Mouse (Mus musculus): ENCODE measurements around the gene Sf3b6. TPM values are rescaled to one million over a fixed set of nuclear protein-coding genes. Genes with fewer than 3 reads are reported as not detected.
A peak's percentile ranks its signal among the peaks of the same experiment; 100 is the strongest.
"Not testable (repeated sequence)": the region's sequence is repeated elsewhere in the genome, so short reads cannot be mapped to it uniquely, and the experiment has no call there.

The Sf3b6 gene
- polyA plus RNA-seq, 1 experiment from 2014 or later: 169 TPM

DNA sequence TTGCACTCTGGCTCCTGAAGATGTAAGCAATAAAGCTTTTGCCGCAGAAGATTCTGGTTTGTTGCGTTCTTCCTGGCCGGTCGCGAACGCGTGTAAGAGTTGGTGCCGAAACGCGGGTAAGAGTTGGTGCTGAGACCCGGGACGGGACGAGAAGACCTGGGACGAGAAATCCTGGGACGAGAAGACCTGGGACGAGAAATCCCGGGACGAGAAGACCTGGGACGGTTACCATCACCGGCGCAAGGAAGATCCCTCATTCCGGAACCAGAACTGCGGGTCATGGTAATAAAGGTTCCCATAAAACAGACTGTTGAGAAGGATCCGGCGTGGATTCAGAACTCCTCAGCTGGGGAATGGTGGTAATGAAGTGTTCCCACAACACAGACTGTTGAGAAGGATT, 29.2 kb upstream of the Sf3b6 start:
- not testable (repeated sequence) for H3K9ac ChIP-seq; H3K36me3 ChIP-seq; H3K27me3 ChIP-seq; H3K4me1 ChIP-seq; H3K27ac ChIP-seq; H3K4me2 ChIP-seq; ATAC-seq (ENCODE audit: borderline replicate concordance, extremely low read depth, low FRiP score, low TSS enrichment); H3K9me3 ChIP-seq; H3K4me3 ChIP-seq
- WGBS: 93% methylated on average over 25 of the region's 25 CpGs

DNA sequence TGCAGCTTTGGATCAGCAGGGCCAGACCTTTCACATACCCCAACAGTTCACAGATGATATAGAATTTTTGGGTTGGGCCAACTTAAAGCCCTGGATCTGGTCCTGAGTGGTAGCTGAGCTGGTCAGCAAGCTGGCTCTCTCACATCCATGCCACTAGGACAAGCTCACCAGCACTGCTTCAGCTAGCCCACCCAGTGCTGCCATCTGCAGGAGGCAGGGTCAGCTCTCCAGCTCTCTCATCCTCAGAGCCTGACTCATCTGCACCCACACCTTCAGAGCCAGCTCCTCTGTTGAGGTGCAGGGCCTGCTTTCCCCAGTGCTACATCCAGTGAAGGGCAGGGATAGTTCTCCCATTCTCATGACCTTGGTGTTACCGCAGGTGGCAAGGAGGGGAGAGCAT, 23.6 kb upstream of the Sf3b6 start:
- H3K27me3 ChIP-seq: no peaks in the 10 kb centered on the region
- H3K27ac ChIP-seq: no peak overlapping the region
- no peaks in the 10 kb centered on the region for H3K9me3 ChIP-seq
- H3K36me3 ChIP-seq: no peaks in the 10 kb centered on the region
- no peak for ATAC-seq (ENCODE audit: borderline replicate concordance, extremely low read depth, low FRiP score, low TSS enrichment)
- WGBS: 80% methylated on average over 1 of the region's 1 CpGs
- H3K9ac ChIP-seq: no peak overlapping the region
- no peak overlapping the region for H3K4me3 ChIP-seq
- H3K4me2 ChIP-seq: no peak overlapping the region
- no peaks in the 10 kb centered on the region for H3K4me1 ChIP-seq

DNA sequence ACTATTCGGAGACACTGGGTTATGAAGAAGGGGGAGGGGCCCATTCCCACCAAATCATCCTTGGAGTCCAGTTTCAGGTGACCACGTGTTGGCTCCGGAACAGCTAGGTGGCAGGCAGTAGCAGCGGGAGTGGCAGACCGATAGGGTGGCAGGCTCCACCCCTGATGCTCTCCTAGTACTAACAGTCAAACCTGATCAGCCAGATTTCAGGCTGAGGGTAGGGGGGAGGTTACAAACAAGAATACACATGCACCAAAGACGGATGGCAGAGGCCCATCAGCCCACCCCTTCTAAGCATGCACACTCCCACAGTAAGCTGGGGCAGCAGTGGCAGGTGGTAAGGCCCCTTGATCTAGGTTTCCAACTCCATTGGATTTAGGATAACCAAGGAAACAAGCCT, 19.9 kb upstream of the Sf3b6 start:
- not testable (repeated sequence) for ATAC-seq (ENCODE audit: borderline replicate concordance, extremely low read depth, low FRiP score, low TSS enrichment); H3K4me2 ChIP-seq; H3K4me1 ChIP-seq; H3K9me3 ChIP-seq; H3K36me3 ChIP-seq; H3K9ac ChIP-seq; H3K27me3 ChIP-seq; H3K4me3 ChIP-seq; H3K27ac ChIP-seq
- WGBS: 57% methylated on average over 6 of the region's 6 CpGs

DNA sequence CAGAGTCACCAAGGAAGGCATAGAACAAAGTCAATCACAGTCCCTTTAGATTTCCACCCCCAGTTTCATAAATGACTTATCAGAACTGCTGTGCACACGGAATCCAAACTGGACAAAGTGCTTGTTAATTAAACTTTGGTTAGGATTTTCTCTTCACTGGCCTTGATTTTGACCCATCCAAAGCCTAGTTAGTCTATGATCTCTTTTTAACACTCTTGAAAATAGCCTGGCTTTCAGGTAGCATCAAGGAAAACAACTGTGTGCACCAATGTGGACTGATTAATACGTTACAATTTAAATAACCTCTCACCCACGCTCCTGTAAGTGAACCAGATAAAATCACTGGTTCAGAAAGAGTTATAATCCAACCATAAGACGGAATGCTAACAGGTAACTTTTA, 6.3 kb upstream of the Sf3b6 start:
- Histone ChIP-seq H3K4me1 (no peaks in the 10 kb centered on the region), H3K9me3 (no peaks in the 10 kb centered on the region), H3K36me3 (no peaks in the 10 kb centered on the region), H3K27ac (no peak overlapping the region), H3K4me2 (no peak overlapping the region), H3K4me3 (no peak overlapping the region), H3K27me3 (no peaks in the 10 kb centered on the region), H3K9ac (no peak overlapping the region)
- no peak for ATAC-seq (ENCODE audit: borderline replicate concordance, extremely low read depth, low FRiP score, low TSS enrichment)
- WGBS: 66% methylated on average over 4 of the region's 4 CpGs

DNA sequence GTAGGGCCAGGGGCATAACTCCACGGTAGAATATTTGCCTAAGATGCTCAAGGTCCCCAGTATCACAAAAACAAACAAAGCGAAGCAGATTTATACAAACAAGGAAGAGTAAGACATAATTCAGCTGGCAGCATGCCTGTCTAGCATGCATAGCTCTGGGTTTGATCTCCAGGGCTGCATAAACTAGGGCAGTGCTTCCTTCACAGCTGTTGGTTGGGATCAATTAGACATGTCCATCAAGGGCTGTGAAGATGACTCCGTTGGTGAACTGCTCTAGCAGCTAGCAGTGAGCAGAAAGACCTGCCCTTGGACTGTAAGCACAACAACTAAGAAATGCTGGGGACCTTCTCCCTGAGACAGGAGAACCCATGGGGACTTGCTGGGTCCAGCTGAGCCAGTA, 5.6 kb upstream of the Sf3b6 start:
- 23% methylated on average over 3 of the region's 3 CpGs for WGBS
- no peak overlapping the region for H3K27ac ChIP-seq
- no peak for ATAC-seq (ENCODE audit: borderline replicate concordance, extremely low read depth, low FRiP score, low TSS enrichment)

DNA sequence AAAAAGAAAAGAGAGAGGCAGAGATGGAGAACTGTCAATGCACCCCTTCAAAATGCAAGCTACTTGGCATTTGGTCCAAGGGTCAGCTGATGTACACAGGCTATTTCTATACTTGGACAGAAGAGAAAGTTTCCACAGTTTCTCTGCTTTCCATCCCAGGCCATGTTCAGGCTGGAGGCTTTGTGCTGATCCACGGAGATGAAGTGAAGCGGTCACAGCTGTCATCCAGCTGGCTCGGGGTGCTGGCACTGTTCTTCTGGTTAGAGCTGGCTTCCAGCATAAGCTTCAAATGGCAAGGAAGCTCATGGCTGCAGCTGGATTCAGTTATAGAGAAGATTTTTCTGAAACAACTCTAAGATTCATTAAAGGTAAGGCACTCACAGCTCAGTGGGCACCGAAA, 3.7 kb upstream of the Sf3b6 start:
- Histone ChIP-seq H3K9me3 (no peaks in the 10 kb centered on the region), H3K27ac (no peak overlapping the region), H3K4me1 (peaks cover 16% of the 10 kb centered on the region), H3K27me3 (no peaks in the 10 kb centered on the region), H3K36me3 (no peaks in the 10 kb centered on the region), H3K4me2 (no peak overlapping the region), H3K9ac (no peak overlapping the region), H3K4me3 (no peak overlapping the region)
- 69% methylated on average over 4 of the region's 4 CpGs for WGBS
- ATAC-seq (ENCODE audit: borderline replicate concordance, extremely low read depth, low FRiP score, low TSS enrichment): no peak

More for the DNA sequence above, 5.6 kb upstream of the Sf3b6 start:
- Histone ChIP-seq H3K4me1 (peaks cover 6% of the 10 kb centered on the region), H3K9ac (no peak overlapping the region), H3K4me3 (no peak overlapping the region), H3K4me2 (no peak overlapping the region), H3K36me3 (no peaks in the 10 kb centered on the region), H3K9me3 (no peaks in the 10 kb centered on the region), H3K27me3 (no peaks in the 10 kb centered on the region)

DNA sequence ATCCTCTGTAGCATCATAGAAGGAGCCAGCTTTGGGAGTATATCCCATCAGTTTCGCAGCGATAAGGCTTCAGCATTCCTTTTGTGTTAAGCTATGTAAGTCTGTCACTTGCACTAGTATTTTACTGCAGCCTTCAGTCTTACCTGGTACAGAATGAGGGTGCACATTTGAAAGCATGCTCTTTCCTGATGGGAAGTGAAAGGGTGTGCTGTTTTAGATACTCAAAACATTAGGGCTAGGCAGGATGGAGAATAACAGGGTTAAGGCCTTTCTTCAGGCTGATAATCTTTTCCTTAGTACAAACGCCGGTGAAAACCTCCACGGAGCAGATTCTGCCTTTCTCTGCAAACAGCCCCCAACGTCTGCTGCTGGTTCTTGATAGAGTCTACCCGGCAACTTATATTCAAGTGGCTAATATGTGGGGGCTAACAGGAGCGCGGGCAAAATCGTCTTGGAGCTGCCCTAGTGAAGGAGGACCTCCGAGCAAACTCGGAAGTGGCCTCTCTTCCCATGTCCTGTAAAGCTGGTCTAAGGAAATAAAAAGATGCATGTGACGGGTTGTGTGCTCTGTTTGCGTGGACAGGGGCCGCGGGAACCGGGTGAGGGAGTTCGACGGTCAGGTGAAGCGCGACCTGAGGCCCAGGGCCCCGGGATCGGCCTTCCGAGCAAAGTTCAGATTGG, 524 bp upstream of the Sf3b6 start:
- Histone ChIP-seq H3K36me3 (peaks cover 10% of the 10 kb centered on the region), H3K9ac (peak overlapping the region; percentile 75), H3K4me3 (peak overlapping the region; percentile 79), H3K27ac (peak overlapping the region; percentile 94), H3K9me3 (no peaks in the 10 kb centered on the region), H3K4me1 (peaks cover 21% of the 10 kb centered on the region), H3K27me3 (no peaks in the 10 kb centered on the region), H3K4me2 (peak overlapping the region; percentile 78)
- WGBS: 8% methylated on average over 24 of the region's 24 CpGs
- ATAC-seq (ENCODE audit: borderline replicate concordance, extremely low read depth, low FRiP score, low TSS enrichment): peak; percentile 71

DNA sequence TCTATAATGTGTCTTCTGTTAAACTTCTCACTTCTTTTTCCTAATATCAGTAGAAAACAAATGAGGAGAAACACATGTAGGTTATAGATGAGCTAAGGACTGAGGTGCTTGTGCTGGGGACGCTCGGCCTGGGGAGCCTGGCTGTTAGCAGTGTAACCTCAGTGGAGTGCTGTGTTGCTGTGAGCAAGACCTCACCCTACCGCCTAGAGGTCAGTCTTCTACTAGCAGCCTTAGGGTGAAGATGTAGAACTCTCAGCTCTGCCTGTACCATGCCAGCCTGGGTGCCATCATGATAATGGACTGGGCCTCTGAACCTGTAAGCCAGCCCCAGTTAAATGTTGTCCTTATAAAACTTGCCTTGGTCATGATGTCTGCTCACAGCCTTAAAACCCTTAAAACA, 9.9 kb downstream of the Sf3b6 start:
- peaks cover 47% of the 10 kb centered on the region for H3K36me3 ChIP-seq
- ATAC-seq (ENCODE audit: borderline replicate concordance, extremely low read depth, low FRiP score, low TSS enrichment): no peak
- H3K9me3 ChIP-seq: no peaks in the 10 kb centered on the region
- no peak overlapping the region for H3K9ac ChIP-seq
- H3K4me1 ChIP-seq: no peaks in the 10 kb centered on the region
- WGBS: 61% methylated on average over 3 of the region's 3 CpGs
- no peaks in the 10 kb centered on the region for H3K27me3 ChIP-seq
- H3K4me2 ChIP-seq: no peak overlapping the region
- no peak overlapping the region for H3K27ac ChIP-seq
- no peak overlapping the region for H3K4me3 ChIP-seq

DNA sequence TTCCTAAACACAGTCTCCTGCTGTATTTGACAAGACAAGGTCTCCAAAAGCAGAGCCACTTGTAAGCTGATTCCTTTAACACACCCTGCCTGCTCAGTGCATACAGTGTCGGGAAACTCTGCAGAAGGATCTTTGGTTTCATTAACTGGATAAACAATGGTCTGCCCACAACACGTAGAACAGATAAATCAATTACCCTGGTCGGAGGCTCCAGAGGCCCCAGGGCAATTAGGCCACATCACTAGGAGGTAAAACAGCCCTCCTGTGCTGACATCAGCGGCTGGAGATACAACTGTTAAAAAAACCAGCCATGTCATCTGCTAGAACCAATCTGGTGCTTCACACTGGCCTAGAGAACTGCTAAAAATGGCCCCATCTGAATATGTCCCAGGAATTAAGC, 19.6 kb downstream of the Sf3b6 start:
- H3K9ac ChIP-seq: no peak overlapping the region
- peaks cover 6% of the 10 kb centered on the region; the same call in 1 of the 2 replicates for H3K36me3 ChIP-seq
- no peaks in the 10 kb centered on the region for H3K27me3 ChIP-seq
- peaks cover 11% of the 10 kb centered on the region for H3K4me1 ChIP-seq
- 35% methylated on average over 4 of the region's 4 CpGs for WGBS
- no peaks in the 10 kb centered on the region for H3K9me3 ChIP-seq
- H3K4me3 ChIP-seq: no peak overlapping the region
- ATAC-seq (ENCODE audit: borderline replicate concordance, extremely low read depth, low FRiP score, low TSS enrichment): no peak
- no peak overlapping the region for H3K27ac ChIP-seq
- H3K4me2 ChIP-seq: no peak overlapping the region

DNA sequence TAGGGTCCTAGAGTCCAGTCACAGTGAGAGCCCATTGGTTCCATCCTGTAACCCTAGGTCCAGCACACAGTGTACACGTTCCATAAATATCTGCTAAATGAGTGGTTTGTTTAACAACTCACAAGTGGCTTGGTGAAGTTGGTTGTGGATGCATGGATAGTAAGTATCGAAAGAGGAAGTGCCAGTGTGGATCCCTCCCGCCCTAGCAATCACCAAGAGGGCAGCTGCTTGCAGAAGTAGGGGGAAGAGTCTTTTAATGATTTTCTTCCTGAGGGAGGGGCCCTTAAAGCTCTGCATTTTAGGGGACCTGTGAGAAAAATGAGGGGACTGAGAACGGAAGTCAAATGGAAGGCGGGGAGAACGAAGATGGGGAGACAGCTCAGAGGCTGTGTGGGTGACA, 22.7 kb downstream of the Sf3b6 start:
- WGBS: 47% methylated on average over 6 of the region's 6 CpGs
- no peaks in the 10 kb centered on the region for H3K9me3 ChIP-seq
- peak overlapping the region; percentile 98 for H3K4me2 ChIP-seq
- H3K27ac ChIP-seq: no peak overlapping the region
- no peak for ATAC-seq (ENCODE audit: borderline replicate concordance, extremely low read depth, low FRiP score, low TSS enrichment)
- peak overlapping the region; percentile 78; the same call in 1 of the 2 replicates for H3K4me3 ChIP-seq
- H3K36me3 ChIP-seq: no peaks in the 10 kb centered on the region
- peaks cover 18% of the 10 kb centered on the region for H3K4me1 ChIP-seq
- H3K9ac ChIP-seq: no peak overlapping the region
- H3K27me3 ChIP-seq: no peaks in the 10 kb centered on the region

DNA sequence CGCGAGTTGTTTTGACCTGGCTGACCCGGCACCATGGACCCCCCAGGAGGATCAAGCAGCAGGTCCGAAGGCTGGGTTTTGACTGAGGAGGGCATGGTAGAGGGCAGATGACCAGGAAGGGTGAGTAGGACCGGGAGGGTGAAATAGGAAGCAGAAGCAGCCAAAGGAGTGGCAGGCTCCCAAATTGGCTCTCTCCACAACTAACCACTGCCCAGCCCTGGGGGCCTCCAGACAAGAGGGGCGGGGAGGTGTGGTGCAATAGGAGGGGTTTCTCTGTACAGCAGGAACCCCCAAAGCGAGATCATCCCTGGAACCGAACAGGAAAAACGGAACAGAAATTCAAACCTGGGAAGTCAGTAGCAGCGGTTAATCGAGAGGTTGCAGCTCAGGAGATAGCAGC, 23.4 kb downstream of the Sf3b6 start:
- WGBS: 1% methylated on average over 11 of the region's 11 CpGs
- H3K4me2 ChIP-seq: peak overlapping the region; percentile 98
- H3K4me1 ChIP-seq: peaks cover 18% of the 10 kb centered on the region
- peak overlapping the region; percentile 78 for H3K4me3 ChIP-seq
- no peak for ATAC-seq (ENCODE audit: borderline replicate concordance, extremely low read depth, low FRiP score, low TSS enrichment)
- H3K36me3 ChIP-seq: no peaks in the 10 kb centered on the region
- no peaks in the 10 kb centered on the region for H3K9me3 ChIP-seq
- no peak overlapping the region for H3K27ac ChIP-seq
- H3K9ac ChIP-seq: peak overlapping the region; percentile 59
- no peaks in the 10 kb centered on the region for H3K27me3 ChIP-seq

DNA sequence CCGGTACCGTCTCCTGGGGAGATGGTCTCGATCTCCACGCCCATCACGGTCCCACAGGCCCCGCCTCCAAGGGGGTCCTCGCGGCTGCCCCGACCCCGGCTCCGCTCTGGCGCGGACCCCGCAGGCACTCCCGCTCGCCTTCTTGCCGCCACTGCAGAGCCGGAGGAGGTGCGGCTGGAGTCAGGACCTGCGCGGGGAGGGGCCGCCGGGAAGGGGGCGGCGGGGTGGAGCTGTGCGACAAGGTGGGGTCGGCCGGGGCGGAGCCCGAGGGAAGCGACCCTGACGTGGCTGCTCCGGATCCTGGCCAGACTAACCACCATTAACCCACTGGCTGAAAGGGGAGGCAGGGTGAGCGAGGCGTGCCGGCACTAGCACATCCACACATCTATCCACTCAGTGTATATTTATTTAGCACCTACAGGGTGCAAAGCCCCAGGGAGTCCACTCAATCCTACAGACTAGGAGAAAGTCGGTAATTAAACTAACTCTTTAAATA, 24.1 kb downstream of the Sf3b6 start, which contains the start of gene Fkbp1b:
TSS of gene Fkbp1b (minus strand) at position 200 of the 496 bp plus-strand sequence.
- H3K27me3 ChIP-seq: no peaks in the 10 kb centered on the region
- peak; percentile 68 for ATAC-seq (ENCODE audit: borderline replicate concordance, extremely low read depth, low FRiP score, low TSS enrichment)
- 0% methylated on average over 36 of the region's 37 CpGs for WGBS
- no peaks in the 10 kb centered on the region for H3K36me3 ChIP-seq
- peak within 1 kb of the TSS; percentile 78 for H3K4me3 ChIP-seq
- H3K27ac ChIP-seq: 0 out of 2 replicates have a peak within 1 kb of the TSS, but pooled peaks have one; percentile 8
- no peaks in the 10 kb centered on the region for H3K9me3 ChIP-seq
- peaks cover 18% of the 10 kb centered on the region for H3K4me1 ChIP-seq
- H3K4me2 ChIP-seq: peak within 1 kb of the TSS; percentile 98
- peak within 1 kb of the TSS; percentile 59 for H3K9ac ChIP-seq
